Mouse (Mus musculus) cortical plate, adult 2 months (tissue): Measurements from ENCODE around the gene Prr36.

Experiments used
- CTCF ChIP-seq: fragments of 200-500 bp; IDR thresholded peaks from 2 replicates; pipeline ENCODE4 v1.5.1; 2011; ENCODE audit warnings: mild to moderate bottlenecking, control low read depth, low read length; ENCODE audit not compliant: insufficient read depth; ENCODE audit errors: extremely low read depth
- POLR2A ChIP-seq: fragments of 200-500 bp; IDR thresholded peaks from 2 replicates; pipeline ENCODE4 v1.6.1; 2011; ENCODE audit warnings: mild to moderate bottlenecking, low read length, control low read depth; ENCODE audit not compliant: insufficient read depth; ENCODE audit errors: extremely low read depth

- TF ChIP-seq POLR2A (no peak), CTCF (no peak)
Measured at GRCm38 (mm10) chr8:4237814-4238433, 20.7 kb upstream of the Prr36 start.
